Mouse (Mus musculus): Measurements from ENCODE around the gene Zfp599. TPM values are rescaled to one million over a fixed set of nuclear protein-coding genes. Genes with fewer than 3 reads are reported as not detected.

The Zfp599 gene
- polyA plus RNA-seq, 1 experiment, result 0.76 TPM

DNA sequence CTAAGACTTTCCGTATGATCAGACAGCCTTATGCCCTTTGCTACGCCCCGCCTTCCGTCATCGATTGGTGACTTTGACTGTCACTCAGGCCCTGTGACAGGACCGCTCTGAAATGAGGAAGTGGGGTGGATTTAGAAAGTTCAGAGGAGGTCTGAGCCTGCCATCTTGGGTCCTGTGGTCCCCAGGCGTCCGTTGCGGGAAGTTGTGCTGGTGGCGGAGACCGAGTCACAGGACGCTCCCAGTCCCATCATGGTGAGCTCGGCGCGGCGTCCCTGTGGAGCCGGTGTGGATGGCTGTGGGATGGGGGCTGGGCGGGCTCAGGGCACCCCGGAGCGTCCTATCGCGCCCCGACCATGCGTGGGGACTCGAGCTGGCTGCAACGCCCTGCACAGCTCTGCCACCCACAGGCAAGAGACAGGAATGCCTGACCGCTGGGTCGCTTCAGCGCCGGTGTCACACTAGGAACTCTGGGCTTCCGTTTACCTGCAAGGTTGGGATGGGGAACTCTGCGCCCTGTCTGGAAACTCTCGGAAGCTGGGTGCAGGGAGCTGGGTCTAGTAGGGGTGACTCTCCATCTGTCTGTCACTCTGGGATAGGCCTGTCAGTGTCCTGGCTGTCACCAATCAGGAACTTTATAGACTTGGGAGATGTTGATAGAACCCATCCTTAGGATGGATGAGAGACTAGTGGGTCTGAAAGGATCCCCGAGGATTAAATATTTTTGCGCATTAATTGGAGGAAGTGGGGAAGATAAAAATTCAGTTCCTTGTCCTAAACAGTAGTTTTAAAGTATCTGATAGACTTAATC, 33.9 kb downstream of the Zfp599 start, which contains the start of gene Zfp809:
Gene Zfp809 (plus strand): TSS at position 134 of the 808 bp plus-strand sequence.
- TF ChIP-seq MYOD1 (IDR thresholded peaks at IDR 0.05; ENCODE audit: control insufficient read depth, insufficient read length, low read depth) (no peak), MYOG (IDR thresholded peaks at IDR 0.05; ENCODE audit: control insufficient read depth, extremely low read depth, insufficient read length) (no peak), FOSL1 (IDR thresholded peaks at IDR 0.05; ENCODE audit: insufficient read depth, low read length, poor library complexity, severe bottlenecking) (no peak), USF1 (IDR thresholded peaks at IDR 0.05; ENCODE audit: low read depth) (peak; percentile 54), CTCF (IDR thresholded peaks at IDR 0.05; ENCODE audit: control insufficient read depth, insufficient read depth, insufficient read length) (peak; percentile 85), MAX (IDR thresholded peaks at IDR 0.05) (no peak), CEBPB (IDR thresholded peaks at IDR 0.05; ENCODE audit: low read depth) (no peak)
- Histone ChIP-seq H3K79me2 (ENCODE audit: control insufficient read depth, insufficient read depth) (peaks cover 35% of the 10 kb centered on the region), H3ac (ENCODE audit: control insufficient read depth, insufficient read length, low read depth) (peak within 1 kb of the TSS; percentile 82), H3K27me3 (ENCODE audit: control insufficient read depth, insufficient read depth, insufficient read length) (no peaks in the 10 kb centered on the region), H3K79me3 (ENCODE audit: low read depth) (peaks cover 24% of the 10 kb centered on the region), H3K36me3 (ENCODE audit: control insufficient read depth, insufficient read depth) (peaks cover 4% of the 10 kb centered on the region), H3K4me3 (ENCODE audit: insufficient read depth, poor library complexity, severe bottlenecking) (peak within 1 kb of the TSS; percentile 44)

DNA sequence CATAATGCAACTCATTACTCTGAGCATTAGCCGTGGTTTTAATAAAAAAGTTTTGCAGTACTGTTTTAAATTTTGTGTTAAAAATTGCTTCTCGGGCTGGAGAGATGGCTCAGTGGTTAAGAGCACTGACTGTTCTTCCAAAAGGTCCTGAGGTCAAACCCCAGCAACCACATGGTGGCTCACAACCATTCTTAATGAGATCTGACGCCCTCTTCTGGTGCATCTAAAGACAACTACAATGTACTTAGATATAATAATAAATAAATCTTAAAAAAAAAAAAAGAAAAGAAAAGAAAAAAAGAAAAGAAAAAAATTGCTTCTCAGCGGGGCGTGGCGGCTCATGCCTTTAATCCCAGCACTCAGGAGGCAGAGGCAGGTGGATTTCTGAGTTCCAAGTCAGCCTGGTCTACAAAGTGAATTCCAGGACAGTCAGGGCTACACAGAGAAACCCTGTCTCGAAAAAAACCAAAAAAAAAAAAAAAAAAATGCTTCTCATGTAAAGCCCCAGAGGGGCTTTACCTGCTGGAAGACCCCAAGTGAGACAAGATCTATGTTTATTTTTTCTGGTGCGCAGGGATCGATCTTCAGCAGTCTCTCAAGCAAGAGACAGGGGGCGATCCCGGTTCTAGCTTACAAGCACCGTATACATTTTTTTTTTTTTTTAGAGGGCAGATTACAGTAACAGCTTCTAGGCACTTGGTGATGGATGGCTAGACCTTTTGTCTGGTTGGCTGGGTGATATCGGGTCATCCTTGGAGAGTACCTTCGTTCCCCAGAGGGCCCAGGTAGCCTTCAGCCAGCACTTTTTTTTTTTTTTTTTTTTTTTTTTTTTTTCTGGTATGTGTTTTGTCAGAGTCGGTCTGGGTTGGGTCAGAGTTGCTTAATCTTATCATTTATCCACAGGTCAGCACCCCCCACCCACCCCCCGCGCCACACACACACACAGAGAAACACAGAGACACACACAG, 34.9 kb downstream of the Zfp599 start:
- Histone ChIP-seq H3K4me3 (ENCODE audit: insufficient read depth, poor library complexity, severe bottlenecking) (peak overlapping the region; percentile 44), H3K27me3 (ENCODE audit: control insufficient read depth, insufficient read depth, insufficient read length) (no peaks in the 10 kb centered on the region), H3K79me2 (ENCODE audit: control insufficient read depth, insufficient read depth) (peaks cover 32% of the 10 kb centered on the region), H3ac (ENCODE audit: control insufficient read depth, insufficient read length, low read depth) (no peak overlapping the region), H3K36me3 (ENCODE audit: control insufficient read depth, insufficient read depth) (peaks cover 4% of the 10 kb centered on the region), H3K79me3 (ENCODE audit: low read depth) (peaks cover 19% of the 10 kb centered on the region)
- TF ChIP-seq CEBPB (IDR thresholded peaks at IDR 0.05; ENCODE audit: low read depth), result peak; percentile 32
- no peak for TF ChIP-seq FOSL1 (IDR thresholded peaks at IDR 0.05; ENCODE audit: insufficient read depth, low read length, poor library complexity, severe bottlenecking)

DNA sequence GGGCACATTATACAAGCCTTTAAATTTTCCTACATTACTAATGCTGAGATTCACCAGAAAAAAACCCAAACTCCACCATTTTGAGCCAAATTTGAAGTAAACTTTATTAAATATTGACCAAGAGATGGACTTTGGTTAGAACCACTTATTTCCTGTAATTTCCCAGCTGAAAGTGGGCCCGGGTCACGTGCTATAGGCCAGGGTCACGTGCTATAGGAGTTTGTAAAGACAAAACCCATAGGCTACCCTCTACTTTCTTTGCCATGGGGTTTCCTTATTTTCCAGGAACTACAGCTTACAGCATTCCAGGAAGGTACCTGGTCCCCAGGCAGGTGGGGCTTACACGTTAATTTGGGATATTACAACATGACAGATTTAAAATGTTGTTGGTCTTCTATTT, 35.6 kb downstream of the Zfp599 start:
- no peaks in the 10 kb centered on the region for H3K27me3 ChIP-seq (ENCODE audit: control insufficient read depth, insufficient read depth, insufficient read length)
- TF ChIP-seq CTCF (IDR thresholded peaks at IDR 0.05; ENCODE audit: control insufficient read depth, insufficient read depth, insufficient read length) (no peak), USF1 (IDR thresholded peaks at IDR 0.05; ENCODE audit: low read depth) (no peak), FOSL1 (IDR thresholded peaks at IDR 0.05; ENCODE audit: insufficient read depth, low read length, poor library complexity, severe bottlenecking) (no peak), MYOD1 (IDR thresholded peaks at IDR 0.05; ENCODE audit: control insufficient read depth, insufficient read length, low read depth) (no peak), CEBPB (IDR thresholded peaks at IDR 0.05; ENCODE audit: low read depth) (no peak), MAX (IDR thresholded peaks at IDR 0.05) (no peak), MYOG (IDR thresholded peaks at IDR 0.05; ENCODE audit: control insufficient read depth, extremely low read depth, insufficient read length) (no peak)
- peaks cover 15% of the 10 kb centered on the region for H3K79me3 ChIP-seq (ENCODE audit: low read depth)
- no peak overlapping the region for H3K4me3 ChIP-seq (ENCODE audit: insufficient read depth, poor library complexity, severe bottlenecking)
- peaks cover 1% of the 10 kb centered on the region for H3K36me3 ChIP-seq (ENCODE audit: control insufficient read depth, insufficient read depth)
- H3K79me2 ChIP-seq (ENCODE audit: control insufficient read depth, insufficient read depth), result peaks cover 26% of the 10 kb centered on the region
- H3ac ChIP-seq (ENCODE audit: control insufficient read depth, insufficient read length, low read depth), result no peak overlapping the region

DNA sequence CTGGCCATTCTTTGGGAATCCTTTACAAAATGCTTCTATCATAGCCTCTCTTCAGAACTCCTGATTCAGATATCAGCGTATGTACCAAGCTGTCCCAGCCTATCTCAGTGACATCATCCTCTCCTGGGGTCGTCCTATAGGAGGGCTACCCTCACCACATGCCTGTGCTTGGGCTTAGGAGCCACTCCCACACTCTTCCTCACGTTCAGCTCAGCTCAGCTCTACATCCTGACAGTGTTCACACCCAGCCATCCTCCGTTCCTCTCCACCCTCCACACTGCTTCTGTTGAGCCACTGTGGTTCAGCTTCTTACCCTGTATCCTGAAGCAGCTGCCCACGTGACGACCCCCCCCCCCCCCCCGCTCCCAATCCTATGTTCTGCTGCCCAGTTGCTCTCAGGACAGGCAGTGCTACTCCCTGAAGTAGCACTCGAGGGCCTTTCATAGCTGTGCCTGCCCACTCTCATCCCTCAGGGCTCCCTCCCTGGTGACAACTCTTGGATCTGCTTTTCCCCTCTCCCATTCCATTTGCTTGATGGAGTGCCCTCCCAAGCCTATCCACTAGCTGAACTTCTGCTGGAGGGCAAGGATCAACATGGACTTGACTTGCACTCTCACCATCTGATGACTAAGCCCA, 41.7 kb downstream of the Zfp599 start:
- Histone ChIP-seq H3K36me3 (ENCODE audit: control insufficient read depth, insufficient read depth) (no peaks in the 10 kb centered on the region), H3K27me3 (ENCODE audit: control insufficient read depth, insufficient read depth, insufficient read length) (no peaks in the 10 kb centered on the region), H3K4me3 (ENCODE audit: insufficient read depth, poor library complexity, severe bottlenecking) (no peak overlapping the region), H3K79me2 (ENCODE audit: control insufficient read depth, insufficient read depth) (no peaks in the 10 kb centered on the region), H3K79me3 (ENCODE audit: low read depth) (no peaks in the 10 kb centered on the region), H3ac (ENCODE audit: control insufficient read depth, insufficient read length, low read depth) (no peak overlapping the region)
- TF ChIP-seq MYOD1 (IDR thresholded peaks at IDR 0.05; ENCODE audit: control insufficient read depth, insufficient read length, low read depth) (no peak), MYOG (IDR thresholded peaks at IDR 0.05; ENCODE audit: control insufficient read depth, extremely low read depth, insufficient read length) (no peak), USF1 (IDR thresholded peaks at IDR 0.05; ENCODE audit: low read depth) (no peak), MAX (IDR thresholded peaks at IDR 0.05) (no peak), CTCF (IDR thresholded peaks at IDR 0.05; ENCODE audit: control insufficient read depth, insufficient read depth, insufficient read length) (no peak), FOSL1 (IDR thresholded peaks at IDR 0.05; ENCODE audit: insufficient read depth, low read length, poor library complexity, severe bottlenecking) (no peak), CEBPB (IDR thresholded peaks at IDR 0.05; ENCODE audit: low read depth) (no peak)

DNA sequence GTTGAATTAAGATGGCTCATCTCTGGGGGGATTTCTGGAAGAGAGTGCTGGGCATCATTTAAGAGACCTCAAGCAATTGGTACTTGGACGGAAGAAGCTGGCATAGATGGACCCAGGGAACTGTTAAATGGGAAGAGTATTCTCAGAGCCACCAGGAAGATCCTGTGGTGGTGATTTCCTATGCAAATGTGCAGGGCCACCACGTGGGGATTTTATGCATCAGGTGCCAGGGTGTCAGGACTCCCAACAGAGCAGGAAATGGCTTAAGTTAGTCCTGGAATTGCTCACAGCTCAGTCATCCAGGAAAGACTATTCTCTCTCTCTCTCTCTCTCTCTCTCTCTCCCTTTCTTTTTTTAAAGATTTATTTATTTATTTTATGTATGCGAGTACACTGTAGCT, 43.0 kb downstream of the Zfp599 start:
- H3K79me2 ChIP-seq (ENCODE audit: control insufficient read depth, insufficient read depth), result no peaks in the 10 kb centered on the region
- no peaks in the 10 kb centered on the region for H3K27me3 ChIP-seq (ENCODE audit: control insufficient read depth, insufficient read depth, insufficient read length)
- H3K79me3 ChIP-seq (ENCODE audit: low read depth), result no peaks in the 10 kb centered on the region
- H3K36me3 ChIP-seq (ENCODE audit: control insufficient read depth, insufficient read depth), result no peaks in the 10 kb centered on the region
- no peak for TF ChIP-seq MAX (IDR thresholded peaks at IDR 0.05)
- no peak overlapping the region for H3K4me3 ChIP-seq (ENCODE audit: insufficient read depth, poor library complexity, severe bottlenecking)
- H3ac ChIP-seq (ENCODE audit: control insufficient read depth, insufficient read length, low read depth), result no peak overlapping the region

Measured in C2C12 (cell line).